Mouse (Mus musculus): Measurements from ENCODE around the gene Speer4f1.

GRCm38 (mm10) chr5:17476476-17476875, 578 bp downstream of the Speer4f1 start:
- TF ChIP-seq CTCF (IDR thresholded peaks at IDR 0.05; ENCODE audit: control insufficient read depth, insufficient read depth, insufficient replicate concordance, low read depth, low read length) (no peak), POLR2A (IDR thresholded peaks at IDR 0.05; ENCODE audit: control insufficient read depth, low read depth, low read length) (no peak)
